ENCODE assay signal across 23 mouse cellular contexts in the genomic region with DNA sequence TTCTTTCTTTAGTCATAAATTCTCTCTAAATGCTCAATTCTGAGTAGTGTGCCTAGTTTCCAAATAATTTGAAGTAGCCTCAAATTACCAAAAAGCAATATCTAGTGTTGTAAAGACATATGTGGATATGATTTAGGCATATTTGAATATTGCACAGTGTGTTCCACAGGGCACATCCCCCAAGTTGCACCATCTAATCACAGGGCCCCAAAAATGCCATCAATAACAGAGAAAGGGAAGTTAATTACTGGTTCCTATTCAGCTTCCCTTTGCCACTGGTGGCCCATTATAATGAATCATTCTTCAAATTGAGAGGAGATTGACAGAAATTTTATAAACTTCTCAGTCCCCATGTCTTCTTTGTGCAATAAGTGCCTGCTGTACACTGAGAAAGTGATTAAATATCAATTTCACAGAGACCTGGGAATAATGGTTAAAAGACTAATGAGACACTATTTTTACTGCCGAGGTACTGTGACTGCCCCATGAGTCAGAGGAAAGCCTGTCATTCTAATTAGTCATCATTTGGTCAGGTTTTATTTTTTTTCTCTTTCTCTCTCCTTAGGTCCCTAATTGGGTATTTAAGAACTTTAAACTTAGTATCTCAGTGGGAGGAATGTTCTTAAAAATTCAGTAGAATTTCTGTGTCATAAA.
DNase-seq lines count a peak whose midpoint lies in the region; ATAC-seq and TF ChIP-seq lines count a peak whose summit lies in the region.
"Had no signal": no experiment of that assay in that cellular context is flagged by ENCODE, and none has a peak within 500 bp of the region (broad histone marks: within the 10 kb centered on the region; RNA-seq: fewer than 3 reads in every experiment).

No protein-coding gene starts in this region.

- peak; percentile 40; the same call in 1 of the 2 replicates for TF ChIP-seq EP300 in CH12.LX (IDR thresholded peaks at IDR 0.05; ENCODE audit: low read length)

- TF ChIP-seq POLR2A in CH12.LX (IDR thresholded peaks at IDR 0.05; ENCODE audit: low read depth, low read length) (no peak), myocyte (IDR thresholded peaks at IDR 0.05; ENCODE audit: insufficient read length, low read depth) (no peak)

- H3K4me3 ChIP-seq in forebrain, embryonic 12.5 days (replicated peaks), result no peak overlapping the region
- H3K4me3 ChIP-seq in forebrain, embryonic 15.5 days, result no peak overlapping the region
- no peak overlapping the region for H3K4me3 ChIP-seq in midbrain, postnatal 0 days (ENCODE audit: low read depth, low read length)
- no peak overlapping the region for H3K4me3 ChIP-seq in midbrain, embryonic 11.5 days (ENCODE audit: low read depth, low read length)
- no peak overlapping the region for H3K4me3 ChIP-seq in CH12.LX (replicated peaks in 1 of 3; ENCODE audit: low read depth in 2 of 3, low read length in 2 of 3, poor library complexity in 1 of 3)
- no peak overlapping the region for H3K4me3 ChIP-seq in myocyte
- H3K4me3 ChIP-seq in limb, embryonic 10.5 days, result no peak overlapping the region
- H3K4me3 ChIP-seq: embryonic facial prominence, embryonic 10.5 days; heart, embryonic 12.5 days had no signal

- no peak overlapping the region for H3K4me2 ChIP-seq in forebrain, embryonic 12.5 days
- H3K4me2 ChIP-seq in forebrain, embryonic 15.5 days (replicated peaks), result no peak overlapping the region
- H3K4me2 ChIP-seq in midbrain, postnatal 0 days (ENCODE audit: low read depth, low read length, poor library complexity, severe bottlenecking), result no peak overlapping the region
- H3K4me2 ChIP-seq in midbrain, embryonic 11.5 days, result no peak overlapping the region
- H3K4me2 ChIP-seq in CH12.LX (ENCODE audit: insufficient read depth, low read depth, poor library complexity, severe bottlenecking), result no peak overlapping the region
- peak overlapping the region; percentile 51 for H3K4me2 ChIP-seq in myocyte (ENCODE audit: low read depth)
- H3K4me2 ChIP-seq: heart, embryonic 12.5 days; liver, embryonic 11.5 days had no signal

- DNase-seq in midbrain, postnatal 0 days (ENCODE audit: low spot score), result peak; percentile 6
- DNase-seq in midbrain, embryonic 11.5 days (ENCODE audit: low spot score, missing footprints), result no peak
- peak; percentile 57 for DNase-seq in CH12.LX (ENCODE audit: extremely low read depth)
- DNase-seq in limb, embryonic 10.5 days (ENCODE audit: low spot score), result no peak
- DNase-seq in cerebellum, postnatal 10 days, result no peak
- DNase-seq: adrenal gland, adult 8-10 months; cerebellum, adult 11-12 months; cerebellum, postnatal 36 days; heart, postnatal 14 days; kidney, adult 2 months; kidney, postnatal 36 days; lung, adult 18-20 months; lung, postnatal 14 days; midbrain, embryonic 14.5 days; right cerebral cortex, postnatal 25 days; thymus, adult 2 months had no signal

- dilution Hi-C loops in CH12.LX (cut with MboI; ENCODE audit: extremely low pct_ligation_motif_present, extremely low pct_unique_long_range_greater_than_20kb, low sequenced_read_pairs), result no loop called here

- TF ChIP-seq RAD21 in CH12.LX (IDR thresholded peaks at IDR 0.05; ENCODE audit: low read depth, low read length), result no peak

- ATAC-seq in forebrain, embryonic 12.5 days (ENCODE audit: low FRiP score), result peak; percentile 72; the same call in 1 of the 2 replicates
- ATAC-seq in forebrain, embryonic 15.5 days (replicated peaks), result no peak
- no peak for ATAC-seq in midbrain, postnatal 0 days (ENCODE audit: low FRiP score)
- no peak for ATAC-seq in midbrain, embryonic 11.5 days (ENCODE audit: low FRiP score)
- ATAC-seq: Patski had no signal

- no peaks in the 10 kb centered on the region for H3K27me3 ChIP-seq in forebrain, embryonic 12.5 days
- H3K27me3 ChIP-seq in forebrain, embryonic 15.5 days, result no peaks in the 10 kb centered on the region
- no peaks in the 10 kb centered on the region for H3K27me3 ChIP-seq in midbrain, postnatal 0 days (ENCODE audit: insufficient read depth, low read length)
- H3K27me3 ChIP-seq in midbrain, embryonic 11.5 days (ENCODE audit: control insufficient read depth, insufficient read depth, low read length), result no peaks in the 10 kb centered on the region
- H3K27me3 ChIP-seq in CH12.LX (replicated peaks), result no peaks in the 10 kb centered on the region
- H3K27me3 ChIP-seq in myocyte (ENCODE audit: control insufficient read depth, insufficient read depth, insufficient read length), result no peaks in the 10 kb centered on the region
- no peaks in the 10 kb centered on the region for H3K27me3 ChIP-seq in limb, embryonic 10.5 days (ENCODE audit: low read depth, poor library complexity, severe bottlenecking)
- H3K27me3 ChIP-seq: heart, embryonic 12.5 days; Patski had no signal

- no peak overlapping the region for H3ac ChIP-seq in myocyte (ENCODE audit: control insufficient read depth, insufficient read length)

- in situ Hi-C loops in CH12.LX (cut with MboI; ENCODE audit: low pct_ligation_motif_present, low pct_unique_long_range_greater_than_20kb, low sequenced_read_pairs), result no loop called here

- H3K27ac ChIP-seq in forebrain, embryonic 12.5 days, result no peak overlapping the region
- H3K27ac ChIP-seq in forebrain, embryonic 15.5 days (replicated peaks), result no peak overlapping the region
- no peak overlapping the region for H3K27ac ChIP-seq in midbrain, postnatal 0 days (ENCODE audit: low read depth, low read length)
- H3K27ac ChIP-seq in midbrain, embryonic 11.5 days (ENCODE audit: low read depth, low read length), result no peak overlapping the region
- no peak overlapping the region; the same call in 1 of the 2 replicates for H3K27ac ChIP-seq in CH12.LX (ENCODE audit: insufficient read depth, low read depth)
- H3K27ac ChIP-seq in limb, embryonic 10.5 days, result no peak overlapping the region
- H3K27ac ChIP-seq: embryonic facial prominence, embryonic 10.5 days had no signal

- H3K36me3 ChIP-seq in forebrain, embryonic 12.5 days (replicated peaks), result no peaks in the 10 kb centered on the region
- H3K36me3 ChIP-seq in forebrain, embryonic 15.5 days, result no peaks in the 10 kb centered on the region
- no peaks in the 10 kb centered on the region for H3K36me3 ChIP-seq in midbrain, postnatal 0 days (ENCODE audit: insufficient read depth, low read length)
- H3K36me3 ChIP-seq in midbrain, embryonic 11.5 days (ENCODE audit: control insufficient read depth, insufficient read depth, low read length), result no peaks in the 10 kb centered on the region
- no peaks in the 10 kb centered on the region for H3K36me3 ChIP-seq in CH12.LX (replicated peaks in 1 of 2; ENCODE audit: control insufficient read depth in 1 of 2, insufficient read depth in 1 of 2, low read length in 1 of 2)
- no peaks in the 10 kb centered on the region for H3K36me3 ChIP-seq in myocyte (ENCODE audit: control insufficient read depth, insufficient read depth)
- no peaks in the 10 kb centered on the region for H3K36me3 ChIP-seq in limb, embryonic 10.5 days
- H3K36me3 ChIP-seq: embryonic facial prominence, embryonic 10.5 days; heart, embryonic 12.5 days had no signal

- TF ChIP-seq CTCF in midbrain, postnatal 0 days (IDR thresholded peaks at IDR 0.05), result no peak
- no peak for TF ChIP-seq CTCF in CH12.LX (conservative IDR thresholded peaks at IDR 0.05 in 1 of 2, IDR thresholded peaks at IDR 0.05 in 1 of 2; ENCODE audit: low read depth in 2 of 2, low read length in 2 of 2)

- 9% methylated on average over 1 of the region's 1 CpGs for WGBS in forebrain, embryonic 12.5 days
- WGBS in forebrain, embryonic 15.5 days, result 11% methylated on average over 1 of the region's 1 CpGs
- WGBS in midbrain, postnatal 0 days, result 38% methylated on average over 1 of the region's 1 CpGs
- WGBS in midbrain, embryonic 11.5 days, result 67% methylated on average over 1 of the region's 1 CpGs
- WGBS in limb, embryonic 10.5 days, result 22% methylated on average over 1 of the region's 1 CpGs

- no peaks in the 10 kb centered on the region for H3K9me3 ChIP-seq in forebrain, embryonic 12.5 days
- no peaks in the 10 kb centered on the region for H3K9me3 ChIP-seq in forebrain, embryonic 15.5 days
- H3K9me3 ChIP-seq in midbrain, postnatal 0 days (ENCODE audit: low read length), result no peaks in the 10 kb centered on the region
- H3K9me3 ChIP-seq in midbrain, embryonic 11.5 days (ENCODE audit: control insufficient read depth, low read length), result no peaks in the 10 kb centered on the region
- no peaks in the 10 kb centered on the region for H3K9me3 ChIP-seq in CH12.LX (replicated peaks; ENCODE audit: low read length)
- no peaks in the 10 kb centered on the region for H3K9me3 ChIP-seq in limb, embryonic 10.5 days (replicated peaks)
- H3K9me3 ChIP-seq: embryonic facial prominence, embryonic 10.5 days; heart, embryonic 12.5 days had no signal

- no peak overlapping the region for H3K9ac ChIP-seq in forebrain, embryonic 12.5 days
- no peak overlapping the region for H3K9ac ChIP-seq in forebrain, embryonic 15.5 days (replicated peaks)
- no peak overlapping the region for H3K9ac ChIP-seq in midbrain, postnatal 0 days (replicated peaks; ENCODE audit: low read length, poor library complexity, severe bottlenecking)
- no peak overlapping the region for H3K9ac ChIP-seq in midbrain, embryonic 11.5 days (ENCODE audit: low read length)
- H3K9ac ChIP-seq in CH12.LX (ENCODE audit: insufficient read depth, low read depth), result no peak overlapping the region
- H3K9ac ChIP-seq: heart, embryonic 12.5 days had no signal

- H3K79me2 ChIP-seq in CH12.LX (replicated peaks; ENCODE audit: control insufficient read depth, extremely low read depth, insufficient read depth, poor library complexity, severe bottlenecking), result no peaks in the 10 kb centered on the region
- no peaks in the 10 kb centered on the region for H3K79me2 ChIP-seq in myocyte (ENCODE audit: control insufficient read depth, insufficient read depth)

- no peaks in the 10 kb centered on the region; the same call in 1 of the 2 replicates for H3K4me1 ChIP-seq in forebrain, embryonic 12.5 days
- peaks cover 4% of the 10 kb centered on the region for H3K4me1 ChIP-seq in forebrain, embryonic 15.5 days
- no peaks in the 10 kb centered on the region for H3K4me1 ChIP-seq in midbrain, postnatal 0 days (ENCODE audit: insufficient read depth, low read length)
- H3K4me1 ChIP-seq in midbrain, embryonic 11.5 days (ENCODE audit: control insufficient read depth, insufficient read depth, low read length), result no peaks in the 10 kb centered on the region
- H3K4me1 ChIP-seq in CH12.LX (ENCODE audit: control insufficient read depth in 1 of 2, insufficient read depth in 2 of 2), result peaks cover 3 to 17% of the 10 kb centered on the region in 2 experiments; a peak in 2 of 4 replicates
- H3K4me1 ChIP-seq in limb, embryonic 10.5 days, result peaks cover 9% of the 10 kb centered on the region
- H3K4me1 ChIP-seq: embryonic facial prominence, embryonic 10.5 days; heart, embryonic 12.5 days had no signal

TF ChIP-seq in CH12.LX, 34 proteins besides CTCF, POLR2A, EP300 and RAD21 (continues in another document):
- TF ChIP-seq ETS1 (conservative IDR thresholded peaks at IDR 0.05; ENCODE audit: low read depth, low read length) (peak; percentile 34; the same call in 1 of the 2 replicates), MEF2A (IDR thresholded peaks at IDR 0.05; ENCODE audit: borderline replicate concordance, low read depth, low read length) (peak; percentile 42; the same call in 1 of the 2 replicates)

TF ChIP-seq in myocyte, 11 proteins besides CTCF, POLR2A, EP300 and RAD21 (continues in another document):
- no peak for TF ChIP-seq MYOG (IDR thresholded peaks at IDR 0.05; ENCODE audit: control insufficient read depth in 1 of 3, insufficient read depth in 1 of 3, insufficient read length in 2 of 3, low read depth in 2 of 3)
- no peak for TF ChIP-seq REST (IDR thresholded peaks at IDR 0.05; ENCODE audit: insufficient read depth, insufficient read length)

Comparison
In these comparisons a context has a peak if more than half of its experiments do, and no peak if none do; other contexts are left out.
1. DNase-seq: peak in midbrain, postnatal 0 days (single experiment) and CH12.LX (single experiment); none in midbrain, embryonic 11.5 days (single experiment), limb, embryonic 10.5 days (single experiment) and cerebellum, postnatal 10 days (0 of 2).